Mouse (Mus musculus): ENCODE measurements around the gene Ptges2. TPM values are rescaled to one million over a fixed set of nuclear protein-coding genes. Genes with fewer than 3 reads are reported as not detected.

Ptges2 gene
- 5.8 and 6.1 TPM in 2 replicates for polyA plus RNA-seq (2012)

DNA sequence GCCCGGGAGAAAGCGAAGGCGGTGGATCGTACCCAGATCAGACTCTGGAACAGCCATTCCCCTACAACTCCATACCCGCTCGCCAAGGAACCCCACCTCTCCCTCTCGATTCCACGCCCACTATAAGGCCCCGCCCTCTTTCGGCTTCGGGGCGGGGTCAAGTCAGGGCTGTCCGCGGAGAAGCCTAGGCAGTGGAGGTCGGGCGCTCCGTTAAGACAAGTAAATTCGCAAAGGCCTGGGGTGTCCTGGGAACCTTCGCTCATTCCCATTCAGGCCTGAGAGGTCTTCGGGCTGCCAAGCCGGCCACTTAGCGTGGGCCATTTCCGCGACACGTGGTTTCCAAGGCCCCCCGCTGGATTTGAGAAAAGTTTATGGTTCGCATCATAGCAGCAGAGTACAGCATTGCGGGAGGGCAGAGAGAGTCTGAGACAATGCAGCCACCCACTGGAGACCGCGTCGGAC is at the start of gene Ptges2:
TSS of gene Ptges2 (plus strand) at position 413 of the 462 bp plus-strand sequence.

DNA sequence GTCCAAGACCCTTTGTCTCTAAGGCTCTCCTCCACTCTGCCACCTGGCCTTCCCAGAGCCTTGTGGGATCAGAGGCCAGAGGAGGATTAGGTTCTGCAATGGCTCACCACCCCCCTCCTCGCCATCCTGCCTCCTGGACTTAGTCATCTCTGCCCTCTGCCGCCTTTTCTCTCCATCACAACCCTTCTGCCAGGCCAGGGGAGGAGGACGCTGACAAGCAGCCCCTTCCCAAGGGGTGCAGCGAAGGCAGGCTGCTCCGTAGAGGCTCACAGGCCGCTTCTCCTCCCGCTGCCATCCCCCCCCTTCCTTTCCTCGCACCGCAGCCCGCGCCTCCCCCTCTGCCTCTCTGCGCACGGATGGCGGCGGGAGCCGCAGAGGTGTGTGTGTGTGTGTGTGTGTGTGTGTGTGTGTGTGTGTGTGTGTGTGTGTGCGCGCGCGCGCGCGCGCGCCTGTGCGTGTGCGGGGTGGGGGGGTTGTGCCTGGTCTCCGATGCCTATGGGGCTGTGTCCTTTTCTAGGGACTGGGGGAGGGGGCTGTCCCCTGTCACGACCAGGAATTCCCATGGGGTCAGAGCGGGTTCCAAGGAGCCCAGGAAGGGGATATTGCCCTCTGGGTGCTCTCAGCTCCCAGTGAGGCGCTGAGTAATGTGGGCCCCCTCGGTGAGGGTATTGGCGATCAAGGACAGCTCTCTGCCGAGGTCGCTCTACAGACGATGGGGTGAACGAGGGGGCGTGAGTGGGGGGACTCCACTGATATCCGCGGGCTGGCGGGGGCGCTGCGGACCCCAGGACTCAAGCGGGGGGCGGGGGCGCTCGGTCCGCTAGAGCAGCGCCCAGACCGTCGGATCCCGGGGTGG is 43.3 kb upstream of the Ptges2 start, which contains the start of gene Ciz1:
TSS of gene Ciz1 (plus strand) at position 177 of the 856 bp plus-strand sequence.

DNA sequence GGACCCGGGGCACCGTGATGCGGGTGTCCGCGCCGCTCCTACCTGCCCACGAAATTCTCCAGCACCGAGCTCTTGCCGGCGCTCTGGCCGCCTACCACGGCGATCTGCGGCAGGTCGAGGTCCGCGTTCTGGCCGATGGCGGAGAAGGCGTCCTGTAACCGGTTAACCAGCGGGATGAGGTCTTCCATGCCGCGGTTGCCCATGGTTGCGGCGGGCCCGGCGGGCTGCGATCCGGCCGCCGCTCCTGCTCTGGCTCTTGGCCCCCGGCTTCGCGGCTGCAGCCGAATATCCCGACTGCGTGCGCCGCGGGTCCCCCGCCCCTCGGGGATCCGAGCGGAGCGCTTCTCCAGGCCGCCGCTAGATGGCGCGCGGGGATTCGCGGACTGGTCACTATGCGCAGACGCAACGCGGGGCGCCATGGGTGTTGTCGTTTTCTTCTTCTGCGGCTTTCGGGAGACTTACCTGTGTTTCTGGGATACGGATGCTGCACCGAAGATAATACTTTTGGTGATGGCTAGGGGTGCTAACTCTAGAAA is 42.6 kb upstream of the Ptges2 start, which contains the start of gene Dnm1:
TSS of gene Dnm1 (minus strand) at position 332 of the 536 bp plus-strand sequence.

DNA sequence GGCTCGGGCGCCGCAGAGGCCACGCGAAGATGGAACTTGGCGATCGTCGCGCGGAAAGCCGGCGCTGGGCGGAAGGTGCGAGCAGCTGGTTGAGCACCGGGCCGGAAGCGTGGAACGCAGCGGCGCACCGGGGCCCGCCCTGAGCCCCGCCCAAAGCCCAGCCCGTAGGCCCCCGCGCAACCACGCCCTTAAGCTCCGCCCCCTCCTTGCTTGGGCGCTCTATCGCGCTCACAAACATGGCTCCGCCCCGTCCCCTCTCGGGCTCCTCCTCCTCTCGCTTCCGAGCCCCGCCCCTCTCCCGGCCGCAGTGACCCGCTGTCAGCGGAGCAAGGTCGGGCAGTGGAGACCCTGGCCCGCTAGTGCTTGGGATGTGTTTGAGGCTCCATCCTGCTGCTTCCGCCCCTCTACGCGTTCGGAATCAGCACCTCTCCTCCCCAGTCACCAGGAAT is 13.9 kb upstream of the Ptges2 start, which contains the start of gene 1110008P14Rik:
TSS of gene 1110008P14Rik (minus strand) at position 164 of the 449 bp plus-strand sequence.

DNA sequence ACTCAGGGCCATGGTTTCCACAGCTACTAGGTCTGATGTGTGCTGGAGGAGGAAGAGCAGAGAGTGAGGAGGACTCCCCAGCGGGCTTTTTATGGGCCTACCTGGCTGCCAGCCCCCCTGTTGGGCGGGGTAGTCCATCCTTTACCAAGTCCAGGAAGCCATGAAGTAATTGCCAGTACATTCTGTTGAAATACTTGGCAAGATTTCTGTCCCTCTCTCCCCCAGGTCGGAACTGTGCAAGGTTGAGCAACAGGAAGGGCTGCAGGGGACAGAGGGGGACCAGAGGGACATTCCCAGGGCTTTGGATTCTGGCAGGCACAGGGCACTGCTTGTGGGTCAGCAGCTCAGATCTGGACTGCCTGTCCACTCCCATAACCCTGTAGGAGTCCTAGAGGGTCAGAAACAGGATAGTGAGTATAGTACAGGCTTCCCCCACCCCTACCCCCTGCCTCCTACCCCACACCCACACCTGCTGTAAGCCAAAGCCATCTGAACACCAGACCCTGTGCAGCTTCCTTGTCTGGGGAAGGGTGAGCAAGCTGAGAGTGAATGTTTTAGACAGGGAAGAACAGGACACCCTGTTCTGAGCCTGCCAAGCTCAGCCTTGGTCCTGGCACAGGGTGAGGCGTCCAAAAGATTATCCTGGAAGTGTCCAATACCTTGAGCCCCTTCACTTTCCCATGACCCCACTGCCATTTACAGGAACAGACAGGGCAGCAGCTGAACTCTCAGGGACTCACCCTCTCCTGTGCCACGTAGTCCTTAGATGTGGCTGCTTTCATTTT is 7.8 kb upstream of the Ptges2 start, which contains the start of gene Lcn2:
TSS of gene Lcn2 (minus strand) at position 547 of the 785 bp plus-strand sequence.

DNA sequence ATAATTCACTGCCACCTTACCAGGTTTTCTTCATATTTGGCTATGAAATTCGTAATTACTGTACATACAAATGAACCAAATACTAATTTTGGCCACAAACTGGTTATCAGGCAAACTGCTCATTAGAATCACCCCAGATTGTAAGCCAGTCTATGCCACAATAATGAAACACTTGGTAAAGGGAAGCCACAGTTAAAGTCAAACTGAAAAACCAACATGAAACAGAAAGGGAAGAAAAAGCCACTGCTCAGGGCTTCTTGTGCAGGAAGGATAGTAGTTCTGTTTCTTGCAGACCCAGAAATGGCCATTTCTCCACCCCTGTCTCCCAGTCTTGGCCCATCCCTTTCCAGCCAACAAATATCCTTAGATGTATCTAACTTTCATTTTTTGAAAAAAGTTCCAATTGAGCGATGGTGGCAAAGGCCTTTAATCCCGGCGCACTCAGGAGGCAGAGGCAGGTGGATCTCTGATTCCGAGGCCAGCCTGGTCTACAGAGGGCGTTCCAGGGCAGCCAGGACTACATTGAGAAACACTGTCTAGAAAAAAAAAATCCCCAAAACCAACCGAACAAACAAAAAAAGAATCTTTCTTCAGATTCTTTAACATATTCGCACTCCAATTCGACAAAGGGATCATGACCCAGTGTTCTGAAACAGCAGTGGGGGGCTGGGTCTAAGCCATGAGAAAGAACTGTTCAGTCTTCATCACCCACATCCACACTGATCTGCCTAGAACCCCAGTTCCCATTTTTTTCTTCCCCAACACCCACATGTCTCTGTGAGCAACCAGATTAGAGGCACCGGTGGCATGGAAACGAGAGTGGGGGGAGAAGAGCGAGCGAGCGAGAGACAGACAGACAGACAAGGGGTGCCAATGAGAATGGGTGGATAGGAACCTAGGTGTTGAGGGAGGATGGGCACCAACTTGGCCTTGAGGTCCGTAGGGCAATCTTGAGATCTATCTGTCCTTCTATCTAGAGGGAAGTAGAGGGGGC is 54.4 kb downstream of the Ptges2 start, which contains the start of gene Naif1:
TSS of gene Naif1 (plus strand) at position 697 of the 994 bp plus-strand sequence.

DNA sequence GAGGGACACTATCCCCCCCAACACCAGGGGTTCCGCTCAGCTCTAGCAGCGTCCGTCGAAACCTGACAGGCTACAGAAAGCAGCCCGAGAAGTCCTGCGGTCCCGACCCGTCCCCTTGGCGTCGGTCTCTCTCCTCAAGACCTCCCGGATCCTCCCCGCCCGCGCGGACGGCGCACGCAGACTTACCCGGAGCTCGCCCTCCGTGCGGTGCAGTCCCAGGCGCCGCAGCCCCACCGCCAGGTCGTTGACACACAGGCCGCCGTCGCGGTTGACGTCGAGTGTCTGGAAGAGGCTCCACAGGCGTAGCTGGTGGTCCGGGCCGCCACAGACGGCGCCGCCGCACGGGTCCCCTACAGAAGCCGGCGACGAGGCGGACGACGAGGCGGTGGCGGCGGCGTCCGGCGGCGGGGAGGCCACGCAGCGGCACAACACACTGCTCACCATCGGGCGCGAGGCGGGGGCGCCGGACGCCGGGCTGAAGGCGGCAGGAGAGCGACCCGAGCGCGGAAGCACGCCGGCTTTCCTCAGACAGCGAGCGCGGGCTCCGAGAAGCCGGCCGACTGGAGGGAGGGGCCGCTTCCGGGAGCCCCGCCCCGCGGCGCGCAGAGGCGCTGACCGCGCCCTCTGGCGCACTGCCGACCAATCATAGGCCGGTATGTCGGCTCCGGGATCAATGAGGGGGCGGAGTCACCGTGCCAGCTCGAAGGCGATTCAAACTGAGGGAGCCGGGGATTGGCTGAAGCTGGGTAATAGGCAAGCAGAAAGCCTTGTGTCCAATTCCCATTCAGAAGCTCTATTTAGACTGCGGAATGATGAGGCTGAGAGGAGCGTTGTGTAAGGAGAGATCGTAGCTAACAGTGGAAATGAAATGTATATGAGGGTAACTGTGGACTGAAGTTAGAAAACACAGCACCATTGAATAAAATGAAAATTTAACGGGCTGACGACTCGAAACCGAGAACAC is 55.5 kb downstream of the Ptges2 start, which contains the start of gene Slc25a25:
TSS of gene Slc25a25 (minus strand) at position 565 of the 964 bp plus-strand sequence.

Other genes with a start within 250 kb of the Ptges2 start
- 51.0 and 68.3 TPM in 2 replicates for gene Prrc2b, start 244.8 kb upstream of the Ptges2 start, polyA plus RNA-seq (2012)
- gene Pomt1, start 159.3 kb upstream of the Ptges2 start, polyA plus RNA-seq (2012), result 25.3 and 27.2 TPM in 2 replicates
- gene Uck1, start 135.7 kb upstream of the Ptges2 start, polyA plus RNA-seq (2012), result 76.4 and 86.0 TPM in 2 replicates
- gene Golga2, start 108.5 kb upstream of the Ptges2 start, polyA plus RNA-seq (2012), result 31.1 and 37.8 TPM in 2 replicates
- 327 and 356 TPM in 2 replicates for gene Swi5, start 107.8 kb upstream of the Ptges2 start, polyA plus RNA-seq (2012)
- gene Ciz1, start 43.6 kb upstream of the Ptges2 start, polyA plus RNA-seq (2012), result 331 and 409 TPM in 2 replicates
- gene Dnm1, start 42.6 kb upstream of the Ptges2 start, polyA plus RNA-seq (2012), result 0.74 and 0.85 TPM in 2 replicates
- 47.1 and 56.7 TPM in 2 replicates for gene 1110008P14Rik, start 14.0 kb upstream of the Ptges2 start, polyA plus RNA-seq (2012)
- 344 and 392 TPM in 2 replicates for gene Lcn2, start 7.6 kb upstream of the Ptges2 start, polyA plus RNA-seq (2012)
- 3.2 and 6.1 TPM in 2 replicates for gene Naif1, start 54.6 kb downstream of the Ptges2 start, polyA plus RNA-seq (2012)
- gene Slc25a25, start 55.5 kb downstream of the Ptges2 start, polyA plus RNA-seq (2012), result 21.5 and 26.0 TPM in 2 replicates
- 11.1 and 12.4 TPM in 2 replicates for gene Fam102a, start 139.4 kb downstream of the Ptges2 start, polyA plus RNA-seq (2012)
- 7.6 and 9.2 TPM in 2 replicates for gene Dpm2, start 175.0 kb downstream of the Ptges2 start, polyA plus RNA-seq (2012)
- gene Pip5kl1, start 178.9 kb downstream of the Ptges2 start, polyA plus RNA-seq (2012), result 0.05 TPM in 1 of 2 replicates, not detected in the other
- gene 9430097D07Rik, start 179.8 kb downstream of the Ptges2 start, polyA plus RNA-seq (2012), result not detected in 2 replicates
- gene St6galnac4, start 191.2 kb downstream of the Ptges2 start, polyA plus RNA-seq (2012), result 50.3 and 53.0 TPM in 2 replicates
- 45.6 and 49.4 TPM in 2 replicates for gene St6galnac6, start 203.8 kb downstream of the Ptges2 start, polyA plus RNA-seq (2012)
- gene Ak1, start 225.9 kb downstream of the Ptges2 start, polyA plus RNA-seq (2012), result 1.7 and 1.8 TPM in 2 replicates